19 mouse cellular contexts compared by ENCODE assay signal in genomic region chr8:84641578-84642361, GRCm38 (mm10). TPM values are rescaled to one million over a fixed set of nuclear protein-coding genes. Genes with fewer than 3 reads are reported as not detected.
DNase-seq lines count a peak whose midpoint lies in the region; ATAC-seq and TF ChIP-seq lines count a peak whose summit lies in the region.
"Had no signal": no experiment of that assay in that cellular context is flagged by ENCODE, and none has a peak within 500 bp of the region (broad histone marks: within the 10 kb centered on the region; RNA-seq: fewer than 3 reads in every experiment).

No protein-coding gene starts in this region.

- peaks cover 11% of the 10 kb centered on the region for H3K27me3 ChIP-seq in forebrain, embryonic 10.5 days (ENCODE audit: poor library complexity, severe bottlenecking)
- H3K27me3 ChIP-seq in forebrain, embryonic 13.5 days, result no peaks in the 10 kb centered on the region
- 0 out of 2 replicates have a peak, but pooled peaks cover 4% of the 10 kb centered on the region for H3K27me3 ChIP-seq in liver, postnatal 0 days (ENCODE audit: insufficient read depth, low read length)
- H3K27me3 ChIP-seq in liver, embryonic 11.5 days (replicated peaks; ENCODE audit: control insufficient read depth, insufficient read depth, low read length), result no peaks in the 10 kb centered on the region
- H3K27me3 ChIP-seq in myocyte (ENCODE audit: control insufficient read depth, insufficient read depth, insufficient read length), result no peaks in the 10 kb centered on the region
- H3K27me3 ChIP-seq: embryonic facial prominence, embryonic 12.5 days; heart, embryonic 12.5 days; kidney, embryonic 15.5 days; neural tube, embryonic 15.5 days; stomach, embryonic 15.5 days had no signal

- no peak overlapping the region for H3K4me2 ChIP-seq in forebrain, embryonic 13.5 days
- H3K4me2 ChIP-seq in liver, postnatal 0 days (ENCODE audit: low read depth, low read length), result peak overlapping the region; percentile 7; the same call in 1 of the 2 replicates
- no peak overlapping the region for H3K4me2 ChIP-seq in liver, embryonic 11.5 days
- H3K4me2 ChIP-seq in myocyte (ENCODE audit: low read depth), result peak overlapping the region; percentile 49
- H3K4me2 ChIP-seq: embryonic facial prominence, embryonic 12.5 days; heart, embryonic 12.5 days; kidney, embryonic 15.5 days; liver, embryonic 13.5 days; neural tube, embryonic 15.5 days; stomach, embryonic 15.5 days had no signal

- WGBS in forebrain, embryonic 10.5 days, result 96% methylated on average over 1 of the region's 1 CpGs
- WGBS in forebrain, embryonic 13.5 days, result 90% methylated on average over 1 of the region's 1 CpGs
- 71% methylated on average over 1 of the region's 1 CpGs for WGBS in liver, postnatal 0 days (ENCODE audit: insufficient replicate concordance)
- 48% methylated on average over 1 of the region's 1 CpGs for WGBS in liver, embryonic 11.5 days

- TF ChIP-seq EP300 in liver, postnatal 0 days (IDR thresholded peaks at IDR 0.05; ENCODE audit: low read depth), result no peak

- H3ac ChIP-seq in myocyte (ENCODE audit: control insufficient read depth, insufficient read length), result no peak overlapping the region

- H3K9ac ChIP-seq in forebrain, embryonic 13.5 days, result no peak overlapping the region
- H3K9ac ChIP-seq in liver, postnatal 0 days (replicated peaks), result peak overlapping the region; percentile 19
- H3K9ac ChIP-seq in liver, embryonic 11.5 days (ENCODE audit: low read depth, low read length), result no peak overlapping the region
- H3K9ac ChIP-seq in ES-E14 (ENCODE audit: insufficient read depth, low read depth, low read length, poor library complexity, severe bottlenecking), result peak overlapping the region; percentile 32
- H3K9ac ChIP-seq: embryonic facial prominence, embryonic 12.5 days; heart, embryonic 12.5 days; kidney, embryonic 15.5 days; neural tube, embryonic 15.5 days; stomach, embryonic 15.5 days had no signal

- no peak for ATAC-seq in forebrain, embryonic 13.5 days
- ATAC-seq in liver, postnatal 0 days, result no peak
- ATAC-seq in liver, embryonic 11.5 days (replicated peaks; ENCODE audit: low FRiP score), result no peak
- no peak for ATAC-seq in cerebellum, adult (ENCODE audit: insufficient number of reproducible peaks, low FRiP score, low TSS enrichment)
- no peak for ATAC-seq in megakaryocyte, adult 5-6 weeks (ENCODE audit: poor library complexity, severe bottlenecking)
- ATAC-seq: activated CD4-positive, CD25-positive, alpha-beta regulatory T cell, adult 4 months had no signal

- TF ChIP-seq CTCF in liver, postnatal 0 days (IDR thresholded peaks at IDR 0.05; ENCODE audit: low read depth), result 0 out of 2 replicates have a peak, but pooled peaks have one; percentile 26

- TF ChIP-seq POLR2A in myocyte (IDR thresholded peaks at IDR 0.05; ENCODE audit: insufficient read length, low read depth), result no peak

- DNase-seq in forebrain, embryonic 10.5 days (ENCODE audit: extremely low spot score, low spot score), result no peak
- DNase-seq in liver, postnatal 0 days, result no peak
- no peak for DNase-seq in liver, embryonic 11.5 days (ENCODE audit: low spot score)
- no peak for DNase-seq in ES-E14 (ENCODE audit: low read depth, low spot score)
- DNase-seq: cerebellum, adult 11 months; gastrocnemius, postnatal 36 days; heart, postnatal 36 days; liver, embryonic 13.5 days; thymus, postnatal 25 days had no signal

- H3K36me3 ChIP-seq in forebrain, embryonic 10.5 days (replicated peaks), result no peaks in the 10 kb centered on the region
- no peaks in the 10 kb centered on the region for H3K36me3 ChIP-seq in forebrain, embryonic 13.5 days (ENCODE audit: poor library complexity, severe bottlenecking)
- H3K36me3 ChIP-seq in liver, postnatal 0 days (replicated peaks; ENCODE audit: insufficient read depth, low read length), result no peaks in the 10 kb centered on the region
- H3K36me3 ChIP-seq in liver, embryonic 11.5 days (ENCODE audit: control insufficient read depth, insufficient read depth, low read length), result no peaks in the 10 kb centered on the region
- no peaks in the 10 kb centered on the region for H3K36me3 ChIP-seq in ES-E14 (ENCODE audit: control insufficient read depth, insufficient read depth, low read length, poor library complexity, severe bottlenecking)
- H3K36me3 ChIP-seq in myocyte (ENCODE audit: control insufficient read depth, insufficient read depth), result no peaks in the 10 kb centered on the region
- H3K36me3 ChIP-seq: embryonic facial prominence, embryonic 12.5 days; heart, embryonic 12.5 days; kidney, embryonic 15.5 days; liver, embryonic 13.5 days; neural tube, embryonic 15.5 days; stomach, embryonic 15.5 days had no signal

- no peak overlapping the region for H3K4me3 ChIP-seq in forebrain, embryonic 10.5 days
- H3K4me3 ChIP-seq in forebrain, embryonic 13.5 days, result no peak overlapping the region
- peak overlapping the region; percentile 3; the same call in 1 of the 2 replicates for H3K4me3 ChIP-seq in liver, postnatal 0 days (ENCODE audit: low read depth, low read length)
- no peak overlapping the region for H3K4me3 ChIP-seq in liver, embryonic 11.5 days (ENCODE audit: low read depth, low read length)
- H3K4me3 ChIP-seq in ES-E14 (ENCODE audit: insufficient read depth in 1 of 2, low read depth in 1 of 2, low read length in 2 of 2, poor library complexity in 1 of 2, severe bottlenecking in 1 of 2) (0 out of 4 replicates have a peak overlapping the region, but pooled peaks of 1 of the 2 experiments have one; percentile 11), myocyte (no peak overlapping the region)
- H3K4me3 ChIP-seq: embryonic facial prominence, embryonic 12.5 days; heart, embryonic 12.5 days; kidney, embryonic 15.5 days; liver, embryonic 13.5 days; neural tube, embryonic 15.5 days; stomach, embryonic 15.5 days had no signal

- no peaks in the 10 kb centered on the region for H3K9me3 ChIP-seq in forebrain, embryonic 10.5 days
- H3K9me3 ChIP-seq in forebrain, embryonic 13.5 days (replicated peaks), result no peaks in the 10 kb centered on the region
- H3K9me3 ChIP-seq in liver, postnatal 0 days (ENCODE audit: low read length), result no peaks in the 10 kb centered on the region
- H3K9me3 ChIP-seq in liver, embryonic 11.5 days (ENCODE audit: control insufficient read depth, low read length), result no peaks in the 10 kb centered on the region
- no peaks in the 10 kb centered on the region for H3K9me3 ChIP-seq in ES-E14 (ENCODE audit: control insufficient read depth, insufficient read depth, low read depth, low read length)
- H3K9me3 ChIP-seq: embryonic facial prominence, embryonic 12.5 days; heart, embryonic 12.5 days; kidney, embryonic 15.5 days; liver, embryonic 13.5 days; neural tube, embryonic 15.5 days; stomach, embryonic 15.5 days had no signal

- 0 out of 2 replicates have a peak overlapping the region, but pooled peaks have one; percentile 12 for H3K27ac ChIP-seq in forebrain, embryonic 10.5 days
- H3K27ac ChIP-seq in forebrain, embryonic 13.5 days, result no peak overlapping the region
- peak overlapping the region; percentile 88 for H3K27ac ChIP-seq in liver, postnatal 0 days (ENCODE audit: low read depth)
- no peak overlapping the region; the same call in 1 of the 2 replicates for H3K27ac ChIP-seq in liver, embryonic 11.5 days (ENCODE audit: low read depth, low read length)
- H3K27ac ChIP-seq in ES-E14 (ENCODE audit: insufficient read depth, low read depth, low read length, poor library complexity, severe bottlenecking), result no peak overlapping the region
- H3K27ac ChIP-seq: embryonic facial prominence, embryonic 12.5 days; kidney, embryonic 15.5 days; liver, embryonic 13.5 days; neural tube, embryonic 15.5 days; stomach, embryonic 15.5 days had no signal

- in situ Hi-C loops in ES-E14 (cut with MboI; ENCODE audit: low sequenced_read_pairs in 2 of 2, unreplicated experiment in 2 of 2), result no loop called here

- no peaks in the 10 kb centered on the region for H3K79me2 ChIP-seq in myocyte (ENCODE audit: control insufficient read depth, insufficient read depth)

- H3K4me1 ChIP-seq in forebrain, embryonic 10.5 days, result peaks cover 29% of the 10 kb centered on the region
- H3K4me1 ChIP-seq in forebrain, embryonic 13.5 days, result peaks cover 7% of the 10 kb centered on the region
- H3K4me1 ChIP-seq in liver, postnatal 0 days (ENCODE audit: insufficient read depth), result peaks cover 11% of the 10 kb centered on the region
- H3K4me1 ChIP-seq in liver, embryonic 11.5 days (replicated peaks; ENCODE audit: control insufficient read depth, insufficient read depth, low read length), result no peaks in the 10 kb centered on the region; the same call in none of the 2 replicates
- H3K4me1 ChIP-seq in ES-E14 (ENCODE audit: control insufficient read depth in 2 of 2, insufficient read depth in 2 of 2, low read length in 2 of 2, poor library complexity in 1 of 2), result peaks cover 0 to 9% of the 10 kb centered on the region in 2 experiments; a peak in 2 of 4 replicates

RNA-seq across cellular contexts. Expression of gene Ier2, which starts 20.9 kb away (rescaled TPM):
- 91.4 and 96.9 TPM in 2 replicates for polyA plus RNA-seq in forebrain, embryonic 10.5 days (2016; fragmentation: Nextera tagmentation; extraction: Ambion mirVana)
- 35.2 and 35.4 TPM in 2 replicates for polyA plus RNA-seq in forebrain, embryonic 13.5 days (2015; fragmentation: Nextera tagmentation; extraction: Ambion mirVana)
- polyA plus RNA-seq in liver, postnatal 0 days (2015; fragmentation: Nextera tagmentation; extraction: Ambion mirVana), result 32.3 and 32.9 TPM in 2 replicates
- polyA plus RNA-seq in liver, embryonic 11.5 days (2014; fragmentation: Nextera tagmentation; extraction: Ambion mirVana), result 46.5 and 50.1 TPM in 2 replicates
- total RNA-seq in ES-E14 (2012; rRNA removed), result 49.3 and 49.7 TPM in 2 replicates
- 75.7 TPM for polyA plus RNA-seq in myocyte (2012; fragmentation: generic; extraction: Trizol)
- 86.1 and 87.5 TPM in 2 replicates for total RNA-seq in megakaryocyte, adult 5-6 weeks (2015)
- total RNA-seq in megakaryocyte, adult 5-6 weeks (2017), result 62.7 and 65.3 TPM in 2 replicates

RNA-seq across cellular contexts. Expression of gene Trmt1, which starts 44.3 kb away (rescaled TPM):
- 68.8 and 69.3 TPM in 2 replicates for polyA plus RNA-seq in forebrain, embryonic 10.5 days (2016; fragmentation: Nextera tagmentation; extraction: Ambion mirVana)
- polyA plus RNA-seq in forebrain, embryonic 13.5 days (2015; fragmentation: Nextera tagmentation; extraction: Ambion mirVana), result 53.5 and 59.1 TPM in 2 replicates
- polyA plus RNA-seq in liver, postnatal 0 days (2015; fragmentation: Nextera tagmentation; extraction: Ambion mirVana), result 21.3 TPM in 2 replicates
- 94.1 and 95.6 TPM in 2 replicates for polyA plus RNA-seq in liver, embryonic 11.5 days (2014; fragmentation: Nextera tagmentation; extraction: Ambion mirVana)
- total RNA-seq in ES-E14 (2012; rRNA removed), result 260 and 334 TPM in 2 replicates
- polyA plus RNA-seq in myocyte (2012; fragmentation: generic; extraction: Trizol), result 94.4 TPM
- 29.5 and 35.9 TPM in 2 replicates for total RNA-seq in megakaryocyte, adult 5-6 weeks (2015)
- total RNA-seq in megakaryocyte, adult 5-6 weeks (2017), result 37.6 and 40.4 TPM in 2 replicates

RNA-seq across cellular contexts. Expression of gene Nacc1, which starts 45.9 kb away (rescaled TPM):
- 31.3 and 31.5 TPM in 2 replicates for polyA plus RNA-seq in forebrain, embryonic 10.5 days (2016; fragmentation: Nextera tagmentation; extraction: Ambion mirVana)
- 16.1 and 18.6 TPM in 2 replicates for polyA plus RNA-seq in forebrain, embryonic 13.5 days (2015; fragmentation: Nextera tagmentation; extraction: Ambion mirVana)
- 3.3 and 3.6 TPM in 2 replicates for polyA plus RNA-seq in liver, postnatal 0 days (2015; fragmentation: Nextera tagmentation; extraction: Ambion mirVana)
- 23.0 and 25.2 TPM in 2 replicates for polyA plus RNA-seq in liver, embryonic 11.5 days (2014; fragmentation: Nextera tagmentation; extraction: Ambion mirVana)
- total RNA-seq in ES-E14 (2012; rRNA removed), result 75.4 and 85.5 TPM in 2 replicates
- polyA plus RNA-seq in myocyte (2012; fragmentation: generic; extraction: Trizol), result 56.1 TPM
- 42.8 and 43.0 TPM in 2 replicates for total RNA-seq in megakaryocyte, adult 5-6 weeks (2015)
- 31.8 and 36.8 TPM in 2 replicates for total RNA-seq in megakaryocyte, adult 5-6 weeks (2017)

RNA-seq across cellular contexts. Expression of gene Lyl1, which starts 59.5 kb away (rescaled TPM):
- 4.9 and 5.8 TPM in 2 replicates for polyA plus RNA-seq in forebrain, embryonic 10.5 days (2016; fragmentation: Nextera tagmentation; extraction: Ambion mirVana)
- polyA plus RNA-seq in forebrain, embryonic 13.5 days (2015; fragmentation: Nextera tagmentation; extraction: Ambion mirVana), result 1.9 and 2.1 TPM in 2 replicates
- 24.6 and 25.7 TPM in 2 replicates for polyA plus RNA-seq in liver, postnatal 0 days (2015; fragmentation: Nextera tagmentation; extraction: Ambion mirVana)
- 67.9 and 68.6 TPM in 2 replicates for polyA plus RNA-seq in liver, embryonic 11.5 days (2014; fragmentation: Nextera tagmentation; extraction: Ambion mirVana)
- 0.49 and 0.74 TPM in 2 replicates for total RNA-seq in ES-E14 (2012; rRNA removed)
- not detected for polyA plus RNA-seq in myocyte (2012; fragmentation: generic; extraction: Trizol)
- 69.0 and 69.9 TPM in 2 replicates for total RNA-seq in megakaryocyte, adult 5-6 weeks (2015)
- total RNA-seq in megakaryocyte, adult 5-6 weeks (2017), result 60.3 and 62.0 TPM in 2 replicates

Comparison
In these comparisons a context has a peak if more than half of its experiments do, and no peak if none do; other contexts are left out.
1. H3K27ac ChIP-seq: peak in forebrain, embryonic 10.5 days (single experiment) and liver, postnatal 0 days (single experiment); none in forebrain, embryonic 13.5 days (single experiment), liver, embryonic 11.5 days (single experiment) and ES-E14 (single experiment).
2. H3K4me2 ChIP-seq: peak in liver, postnatal 0 days (single experiment) and myocyte (single experiment); none in forebrain, embryonic 13.5 days (single experiment) and liver, embryonic 11.5 days (single experiment).
3. H3K9ac ChIP-seq: peak in liver, postnatal 0 days (single experiment) and ES-E14 (single experiment); none in forebrain, embryonic 13.5 days (single experiment) and liver, embryonic 11.5 days (single experiment).